Mouse (Mus musculus): Measurements from ENCODE around the gene Sez6l. TPM values are rescaled to one million over a fixed set of nuclear protein-coding genes. Genes with fewer than 3 reads are reported as not detected.

Sez6l gene
- polyA plus RNA-seq, 1 experiment from 2014 or later = 41.9 TPM

GRCm38 (mm10) chr5:112384805-112385472, 192.0 kb downstream of the Sez6l start:
- H3K4me1 ChIP-seq (replicated peaks; ENCODE audit: control insufficient read depth, insufficient read depth, low read length) = peaks cover 20% of the 10 kb centered on the region
- H3K9ac ChIP-seq (replicated peaks; ENCODE audit: low read depth, low read length) = no peak overlapping the region
- no peak overlapping the region for H3K27ac ChIP-seq (ENCODE audit: low read length)
- H3K9me3 ChIP-seq (ENCODE audit: control insufficient read depth, low read length) = no peaks in the 10 kb centered on the region
- peaks cover 22% of the 10 kb centered on the region for H3K36me3 ChIP-seq (ENCODE audit: control insufficient read depth, insufficient read depth)
- no peak overlapping the region for H3K4me2 ChIP-seq (ENCODE audit: low read length)
- ATAC-seq = no peak
- H3K4me3 ChIP-seq (replicated peaks; ENCODE audit: low read length) = no peak overlapping the region
- 91% methylated on average over 13 of the region's 13 CpGs for WGBS
- H3K27me3 ChIP-seq (replicated peaks; ENCODE audit: control insufficient read depth, insufficient read depth, low read length) = no peaks in the 10 kb centered on the region

- H3K4me3 ChIP-seq (replicated peaks; ENCODE audit: low read length) = no peak overlapping the region
- H3K4me2 ChIP-seq (ENCODE audit: low read length) = no peak overlapping the region
- peaks cover 12% of the 10 kb centered on the region for H3K4me1 ChIP-seq (replicated peaks; ENCODE audit: control insufficient read depth, insufficient read depth, low read length)
- no peak overlapping the region for H3K9ac ChIP-seq (replicated peaks; ENCODE audit: low read depth, low read length)
- H3K27me3 ChIP-seq (replicated peaks; ENCODE audit: control insufficient read depth, insufficient read depth, low read length) = no peaks in the 10 kb centered on the region
- no peak overlapping the region for H3K27ac ChIP-seq (ENCODE audit: low read length)
- H3K9me3 ChIP-seq (ENCODE audit: control insufficient read depth, low read length) = no peaks in the 10 kb centered on the region
- H3K36me3 ChIP-seq (ENCODE audit: control insufficient read depth, insufficient read depth) = peaks cover 18% of the 10 kb centered on the region
- 60% methylated on average over 16 of the region's 17 CpGs for WGBS
- peak; percentile 37; the same call in 1 of the 2 replicates for ATAC-seq
These were observed 194.2 kb downstream of the Sez6l start for GRCm38 (mm10) chr5:112382641-112383330.

- H3K4me2 ChIP-seq (ENCODE audit: low read length) = no peak overlapping the region
- no peaks in the 10 kb centered on the region for H3K27me3 ChIP-seq (replicated peaks; ENCODE audit: control insufficient read depth, insufficient read depth, low read length)
- peaks cover 15% of the 10 kb centered on the region for H3K36me3 ChIP-seq (ENCODE audit: control insufficient read depth, insufficient read depth)
- H3K9ac ChIP-seq (replicated peaks; ENCODE audit: low read depth, low read length) = no peak overlapping the region
- H3K9me3 ChIP-seq (ENCODE audit: control insufficient read depth, low read length) = no peaks in the 10 kb centered on the region
- peak; percentile 14; the same call in 1 of the 2 replicates for ATAC-seq
- peaks cover 12% of the 10 kb centered on the region for H3K4me1 ChIP-seq (replicated peaks; ENCODE audit: control insufficient read depth, insufficient read depth, low read length)
- H3K27ac ChIP-seq (ENCODE audit: low read length) = no peak overlapping the region
- 59% methylated on average over 9 of the region's 9 CpGs for WGBS
- H3K4me3 ChIP-seq (replicated peaks; ENCODE audit: low read length) = no peak overlapping the region
These were observed 194.9 kb downstream of the Sez6l start for GRCm38 (mm10) chr5:112382042-112382441.

- Histone ChIP-seq H3K9ac (replicated peaks; ENCODE audit: low read depth, low read length) (no peak overlapping the region), H3K4me2 (ENCODE audit: low read length) (no peak overlapping the region), H3K36me3 (ENCODE audit: control insufficient read depth, insufficient read depth) (peaks cover 11% of the 10 kb centered on the region), H3K4me1 (replicated peaks; ENCODE audit: control insufficient read depth, insufficient read depth, low read length) (peaks cover 12% of the 10 kb centered on the region), H3K27me3 (replicated peaks; ENCODE audit: control insufficient read depth, insufficient read depth, low read length) (no peaks in the 10 kb centered on the region), H3K4me3 (replicated peaks; ENCODE audit: low read length) (no peak overlapping the region), H3K9me3 (ENCODE audit: control insufficient read depth, low read length) (no peaks in the 10 kb centered on the region), H3K27ac (ENCODE audit: low read length) (no peak overlapping the region)
- ATAC-seq = no peak
- WGBS = 85% methylated on average over 11 of the region's 11 CpGs
These were observed 195.8 kb downstream of the Sez6l start for GRCm38 (mm10) chr5:112381154-112381553.

- Histone ChIP-seq H3K4me3 (replicated peaks; ENCODE audit: low read length) (no peak overlapping the region), H3K36me3 (ENCODE audit: control insufficient read depth, insufficient read depth) (peaks cover 4% of the 10 kb centered on the region; the same call in 1 of the 2 replicates), H3K9me3 (ENCODE audit: control insufficient read depth, low read length) (no peaks in the 10 kb centered on the region), H3K27ac (ENCODE audit: low read length) (no peak overlapping the region), H3K27me3 (replicated peaks; ENCODE audit: control insufficient read depth, insufficient read depth, low read length) (no peaks in the 10 kb centered on the region), H3K9ac (replicated peaks; ENCODE audit: low read depth, low read length) (no peak overlapping the region), H3K4me2 (ENCODE audit: low read length) (no peak overlapping the region), H3K4me1 (replicated peaks; ENCODE audit: control insufficient read depth, insufficient read depth, low read length) (peaks cover 12% of the 10 kb centered on the region)
- ATAC-seq = no peak
- 78% methylated on average over 6 of the region's 6 CpGs for WGBS
These were observed 198.3 kb downstream of the Sez6l start for GRCm38 (mm10) chr5:112378716-112379115.

GRCm38 (mm10) chr5:112377380-112377779, 199.6 kb downstream of the Sez6l start:
- Histone ChIP-seq H3K4me1 (replicated peaks; ENCODE audit: control insufficient read depth, insufficient read depth, low read length) (peaks cover 9% of the 10 kb centered on the region), H3K4me3 (replicated peaks; ENCODE audit: low read length) (no peak overlapping the region), H3K36me3 (ENCODE audit: control insufficient read depth, insufficient read depth) (peaks cover 4% of the 10 kb centered on the region; the same call in 1 of the 2 replicates), H3K27me3 (replicated peaks; ENCODE audit: control insufficient read depth, insufficient read depth, low read length) (no peaks in the 10 kb centered on the region), H3K4me2 (ENCODE audit: low read length) (no peak overlapping the region), H3K27ac (ENCODE audit: low read length) (no peak overlapping the region), H3K9me3 (ENCODE audit: control insufficient read depth, low read length) (no peaks in the 10 kb centered on the region), H3K9ac (replicated peaks; ENCODE audit: low read depth, low read length) (no peak overlapping the region)
- WGBS = 95% methylated on average over 1 of the region's 1 CpGs
- ATAC-seq = no peak

GRCm38 (mm10) chr5:112376111-112376510, 200.9 kb downstream of the Sez6l start:
- Histone ChIP-seq H3K27me3 (replicated peaks; ENCODE audit: control insufficient read depth, insufficient read depth, low read length) (no peaks in the 10 kb centered on the region), H3K36me3 (ENCODE audit: control insufficient read depth, insufficient read depth) (peaks cover 4% of the 10 kb centered on the region; the same call in 1 of the 2 replicates), H3K4me2 (ENCODE audit: low read length) (no peak overlapping the region), H3K4me1 (replicated peaks; ENCODE audit: control insufficient read depth, insufficient read depth, low read length) (peaks cover 18% of the 10 kb centered on the region), H3K4me3 (replicated peaks; ENCODE audit: low read length) (no peak overlapping the region), H3K9ac (replicated peaks; ENCODE audit: low read depth, low read length) (no peak overlapping the region), H3K27ac (ENCODE audit: low read length) (no peak overlapping the region), H3K9me3 (ENCODE audit: control insufficient read depth, low read length) (no peaks in the 10 kb centered on the region)
- ATAC-seq = no peak
- 95% methylated on average over 4 of the region's 4 CpGs for WGBS

- Histone ChIP-seq H3K36me3 (ENCODE audit: control insufficient read depth, insufficient read depth) (peaks cover 2% of the 10 kb centered on the region), H3K9ac (replicated peaks; ENCODE audit: low read depth, low read length) (peak overlapping the region; percentile 55), H3K4me3 (replicated peaks; ENCODE audit: low read length) (no peak overlapping the region), H3K27ac (ENCODE audit: low read length) (peak overlapping the region; percentile 93), H3K4me1 (replicated peaks; ENCODE audit: control insufficient read depth, insufficient read depth, low read length) (peaks cover 29% of the 10 kb centered on the region), H3K9me3 (ENCODE audit: control insufficient read depth, low read length) (no peaks in the 10 kb centered on the region), H3K27me3 (replicated peaks; ENCODE audit: control insufficient read depth, insufficient read depth, low read length) (no peaks in the 10 kb centered on the region), H3K4me2 (ENCODE audit: low read length) (peak overlapping the region; percentile 32; the same call in 1 of the 2 replicates)
- peak; percentile 91 for ATAC-seq
- 1% methylated on average over 7 of the region's 7 CpGs for WGBS
These were observed 205.1 kb downstream of the Sez6l start for GRCm38 (mm10) chr5:112371933-112372332.

GRCm38 (mm10) chr5:112370236-112370813, 206.7 kb downstream of the Sez6l start:
- no peak overlapping the region for H3K4me2 ChIP-seq (ENCODE audit: low read length)
- H3K4me1 ChIP-seq (replicated peaks; ENCODE audit: control insufficient read depth, insufficient read depth, low read length) = peaks cover 29% of the 10 kb centered on the region
- peaks cover 4% of the 10 kb centered on the region for H3K36me3 ChIP-seq (ENCODE audit: control insufficient read depth, insufficient read depth)
- no peak overlapping the region for H3K4me3 ChIP-seq (replicated peaks; ENCODE audit: low read length)
- no peaks in the 10 kb centered on the region for H3K9me3 ChIP-seq (ENCODE audit: control insufficient read depth, low read length)
- H3K9ac ChIP-seq (replicated peaks; ENCODE audit: low read depth, low read length) = no peak overlapping the region
- H3K27me3 ChIP-seq (replicated peaks; ENCODE audit: control insufficient read depth, insufficient read depth, low read length) = no peaks in the 10 kb centered on the region
- WGBS = 76% methylated on average over 12 of the region's 12 CpGs
- ATAC-seq = no peak
- H3K27ac ChIP-seq (ENCODE audit: low read length) = peak overlapping the region; percentile 93
